Mouse (Mus musculus) neural tube, embryonic 15.5 days (tissue): Measurements from ENCODE around the gene Cdkn1b. TPM values are rescaled to one million over a fixed set of nuclear protein-coding genes. Genes with fewer than 3 reads are reported as not detected.
A peak's percentile ranks its signal among the peaks of the same experiment; 100 is the strongest.

Source experiments
- ATAC-seq: fragments of 200-750 bp; cut with Nextera tagmentation; 2 replicates; pipeline ENCODE4 v1.8.0; 2017; ENCODE audit warnings: mild to moderate bottlenecking, moderate TSS enrichment, moderate library complexity; ENCODE audit not compliant: low FRiP score
- H3K27ac ChIP-seq: fragments of 300-500 bp; sonication (generic); replicated peaks from 2 replicates; pipeline ENCODE4 v1.5.1; 2015; ENCODE audit warnings: mild to moderate bottlenecking, inconsistent platforms
- H3K27me3 ChIP-seq: fragments of 300-500 bp; sonication (generic); replicated peaks from 2 replicates; pipeline ENCODE4 v1.6.1; 2015; ENCODE audit warnings: inconsistent platforms
- H3K36me3 ChIP-seq: fragments of 300-500 bp; sonication (generic); 2 replicates; pipeline ENCODE4 v1.6.1; 2015; ENCODE audit warnings: inconsistent platforms
- H3K4me1 ChIP-seq: fragments of 300-500 bp; sonication (generic); 2 replicates; pipeline ENCODE4 v1.6.1; 2015; ENCODE audit warnings: inconsistent platforms
- H3K4me2 ChIP-seq: fragments of 300-500 bp; sonication (generic); 2 replicates; pipeline ENCODE4 v1.6.1; 2015; ENCODE audit warnings: inconsistent platforms, mild to moderate bottlenecking, moderate library complexity
- H3K4me3 ChIP-seq: fragments of 300-500 bp; sonication (generic); replicated peaks from 2 replicates; pipeline ENCODE4 v1.5.1; 2015; ENCODE audit warnings: mild to moderate bottlenecking, inconsistent platforms
- H3K9ac ChIP-seq: fragments of 300-500 bp; sonication (generic); replicated peaks from 2 replicates; pipeline ENCODE4 v1.6.1; 2015; ENCODE audit warnings: mild to moderate bottlenecking, inconsistent platforms
- H3K9me3 ChIP-seq: fragments of 300-500 bp; sonication (generic); replicated peaks from 2 replicates; pipeline ENCODE4 v1.6.1; 2016; ENCODE audit warnings: inconsistent platforms
- WGBS: fragments of 180-500 bp; shearing (Covaris S2); methylation state at CpG from one replicate; pipeline ENCODE4 v1.1.7; 2015; ENCODE audit warnings: mixed read lengths; 5-methylcytosine and 5-hydroxymethylcytosine counted together
- polyA plus RNA-seq: library from polyadenylated mRNA; unstranded; fragments of >200 nt; fragmentation: Nextera tagmentation; extraction: Ambion mirVana; gene quantifications from 2 replicates; pipeline ENCODE4 v1.2.1, GENCODE M21; 2015

Gene Cdkn1b
- polyA plus RNA-seq, 1 experiment from 2014 or later: 15.7 TPM

DNA sequence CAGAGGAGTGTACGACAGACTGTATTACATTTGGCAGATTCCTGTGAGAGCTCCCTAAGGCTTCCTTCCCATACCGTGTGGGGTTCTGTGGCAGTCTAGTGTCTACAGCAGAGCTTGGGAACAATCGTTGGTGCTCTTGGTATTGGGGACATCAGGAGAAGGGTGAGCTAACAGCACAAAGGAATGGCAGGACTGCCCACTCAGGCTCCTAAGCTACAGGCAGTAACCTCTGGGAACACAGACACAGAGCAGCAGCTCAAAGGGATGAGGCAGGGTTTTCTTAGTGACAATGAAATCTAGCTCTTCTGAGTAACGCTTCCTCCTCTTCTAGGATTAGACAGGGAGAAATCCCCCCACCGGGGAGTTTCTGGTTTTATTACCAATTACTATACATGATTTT lies 33.2 kb upstream of the Cdkn1b start:
- no peaks in the 10 kb centered on the region for H3K36me3 ChIP-seq
- peak overlapping the region; percentile 91 for H3K27ac ChIP-seq
- 9% methylated on average over 5 of the region's 5 CpGs for WGBS
- H3K4me2 ChIP-seq: peak overlapping the region; percentile 55
- H3K9ac ChIP-seq: peak overlapping the region; percentile 61
- H3K9me3 ChIP-seq: no peaks in the 10 kb centered on the region
- H3K27me3 ChIP-seq: no peaks in the 10 kb centered on the region
- H3K4me1 ChIP-seq: peaks cover 55% of the 10 kb centered on the region
- ATAC-seq: peak; percentile 58
- peak overlapping the region; percentile 52 for H3K4me3 ChIP-seq

DNA sequence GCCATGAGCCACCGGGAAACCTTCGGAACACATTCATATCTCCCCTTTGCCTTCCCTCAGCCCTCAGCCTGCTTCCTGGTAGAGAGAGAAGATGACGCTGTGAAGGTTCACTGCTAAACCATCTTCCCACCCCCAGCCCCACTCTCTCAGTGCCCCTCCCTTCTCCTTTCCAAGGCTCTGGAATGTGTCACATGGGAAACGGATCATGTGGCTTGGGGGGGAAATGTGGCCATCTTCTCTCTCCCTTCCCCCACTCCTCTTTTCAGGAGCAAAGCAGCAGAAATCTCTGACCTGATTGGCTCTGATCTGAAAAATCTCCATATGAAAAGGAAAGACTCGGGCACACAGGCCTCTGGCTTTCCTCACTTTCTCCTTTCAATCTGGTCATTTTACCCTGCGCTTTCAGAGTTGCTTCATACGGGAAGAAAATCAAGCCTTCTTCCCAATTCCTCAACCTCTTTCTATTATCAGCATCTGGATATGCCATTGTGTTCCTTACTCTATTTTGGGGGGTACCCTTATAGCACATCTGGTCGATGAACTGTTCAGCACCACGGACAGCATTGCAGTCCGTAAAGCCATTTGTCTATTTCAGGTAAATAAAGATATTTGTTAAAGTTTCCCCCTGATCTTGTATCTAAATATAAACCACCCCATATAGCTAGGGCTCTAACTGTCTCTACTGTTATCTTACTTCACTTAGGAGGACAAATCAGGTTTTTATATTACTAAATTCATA lies 32.3 kb upstream of the Cdkn1b start:
- peak overlapping the region; percentile 52 for H3K4me3 ChIP-seq
- no peaks in the 10 kb centered on the region for H3K9me3 ChIP-seq
- H3K27me3 ChIP-seq: no peaks in the 10 kb centered on the region
- peak overlapping the region; percentile 61 for H3K9ac ChIP-seq
- peak overlapping the region; percentile 55 for H3K4me2 ChIP-seq
- no peaks in the 10 kb centered on the region for H3K36me3 ChIP-seq
- peak overlapping the region; percentile 91 for H3K27ac ChIP-seq
- H3K4me1 ChIP-seq: peaks cover 51% of the 10 kb centered on the region
- peak; percentile 93 for ATAC-seq
- 1% methylated on average over 10 of the region's 10 CpGs for WGBS

DNA sequence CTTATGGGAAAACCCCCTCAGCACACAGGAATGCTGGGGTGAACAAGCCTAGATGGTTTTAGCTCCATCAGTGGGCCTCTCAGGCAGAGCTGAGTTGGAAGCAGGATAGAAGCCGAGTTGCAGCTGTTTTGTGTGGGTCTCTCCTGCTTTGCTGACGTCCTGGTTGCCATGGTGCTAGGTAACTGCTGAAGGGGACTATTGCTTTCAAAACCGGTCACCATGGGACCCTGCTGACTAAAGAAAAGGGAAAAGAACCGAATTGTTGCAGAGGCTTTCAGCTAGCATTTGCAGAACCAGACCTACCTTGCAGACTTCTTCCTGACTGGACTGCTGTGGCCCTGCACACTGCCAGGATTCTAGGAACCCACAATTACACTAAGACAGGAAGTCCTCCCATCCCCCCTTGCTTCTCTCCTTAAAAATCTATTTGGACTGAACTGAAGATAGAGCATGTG lies 31.6 kb upstream of the Cdkn1b start:
- peak; percentile 69 for ATAC-seq
- no peaks in the 10 kb centered on the region for H3K27me3 ChIP-seq
- no peaks in the 10 kb centered on the region for H3K9me3 ChIP-seq
- peak overlapping the region; percentile 91 for H3K27ac ChIP-seq
- peak overlapping the region; percentile 20; the same call in 1 of the 2 replicates for H3K9ac ChIP-seq
- H3K36me3 ChIP-seq: no peaks in the 10 kb centered on the region
- peaks cover 47% of the 10 kb centered on the region for H3K4me1 ChIP-seq
- 5% methylated on average over 4 of the region's 4 CpGs for WGBS
- H3K4me2 ChIP-seq: peak overlapping the region; percentile 55
- H3K4me3 ChIP-seq: 0 out of 2 replicates have a peak overlapping the region, but pooled peaks have one; percentile 3

- no peaks in the 10 kb centered on the region for H3K27me3 ChIP-seq
- peaks cover 35% of the 10 kb centered on the region for H3K4me1 ChIP-seq
- no peak overlapping the region for H3K4me3 ChIP-seq
- no peak overlapping the region; the same call in 1 of the 2 replicates for H3K27ac ChIP-seq
- 89% methylated on average over 1 of the region's 1 CpGs for WGBS
- H3K9me3 ChIP-seq: no peaks in the 10 kb centered on the region
- H3K9ac ChIP-seq: no peak overlapping the region
- no peaks in the 10 kb centered on the region for H3K36me3 ChIP-seq
- H3K4me2 ChIP-seq: no peak overlapping the region
- no peak for ATAC-seq
Observed at GRCm38 (mm10) chr6:134889763-134890162, 30.4 kb upstream of the Cdkn1b start.

DNA sequence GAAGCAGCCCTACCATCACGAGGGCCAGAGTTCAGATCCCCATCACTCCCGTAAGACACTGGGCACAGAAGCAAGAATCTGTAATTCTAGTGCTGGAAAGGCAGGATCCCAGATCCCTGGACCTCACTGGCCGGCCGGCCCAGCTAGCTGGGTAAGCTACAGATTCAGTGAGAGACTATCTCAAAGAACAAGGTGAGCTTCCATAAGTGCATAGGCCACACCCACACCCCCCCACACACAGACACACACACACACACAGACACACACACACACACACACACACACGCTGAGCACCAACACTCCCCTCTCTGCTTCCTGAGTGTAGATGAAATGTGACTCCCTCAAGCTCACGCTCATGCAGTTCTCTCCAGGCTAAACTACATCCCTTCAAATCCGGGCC lies 29.8 kb upstream of the Cdkn1b start:
- Histone ChIP-seq H3K27ac (no peak overlapping the region), H3K27me3 (no peaks in the 10 kb centered on the region), H3K4me2 (no peak overlapping the region), H3K4me1 (peaks cover 28% of the 10 kb centered on the region), H3K36me3 (no peaks in the 10 kb centered on the region), H3K9ac (no peak overlapping the region), H3K9me3 (no peaks in the 10 kb centered on the region), H3K4me3 (no peak overlapping the region)
- 90% methylated on average over 7 of the region's 7 CpGs for WGBS
- ATAC-seq: no peak

DNA sequence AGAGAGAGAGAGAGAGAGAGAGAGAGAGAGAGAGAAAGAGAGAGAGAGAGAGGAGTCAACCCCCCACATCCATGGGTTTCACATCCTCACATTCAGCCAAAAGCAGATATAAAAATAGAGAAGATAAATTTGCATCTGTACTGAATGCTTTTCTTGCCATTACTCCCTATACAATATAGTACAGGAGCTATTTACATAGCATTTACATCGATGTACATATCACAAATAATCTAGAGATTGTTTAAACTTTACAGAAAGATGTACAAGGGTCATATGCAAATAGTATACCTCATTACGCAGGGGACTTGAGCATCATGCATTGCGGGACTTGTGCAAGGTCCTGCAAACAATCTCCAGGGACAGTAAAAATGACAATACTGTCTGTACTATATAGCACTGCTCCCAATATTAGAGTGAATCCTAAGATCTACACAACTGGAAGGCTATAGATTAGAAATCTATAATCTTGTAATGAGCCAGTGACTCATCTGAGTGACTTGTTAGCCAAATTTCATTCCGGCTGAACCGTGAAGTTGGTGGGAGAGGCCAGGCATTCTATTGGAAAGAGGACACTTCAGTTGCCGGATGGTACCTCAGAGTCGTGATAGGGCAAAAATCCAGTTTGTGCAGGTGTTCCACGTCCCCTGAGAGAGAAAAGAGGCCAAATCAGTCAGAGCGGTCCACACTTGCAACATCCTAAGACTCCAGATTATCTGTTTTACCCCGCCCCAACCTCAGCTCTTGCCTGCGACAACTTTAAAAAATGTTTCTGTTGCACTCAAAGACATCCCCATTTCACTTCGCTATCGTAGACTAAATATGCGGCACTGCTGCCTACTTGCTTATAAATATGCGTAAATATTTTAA lies 23.4 kb upstream of the Cdkn1b start:
- H3K4me2 ChIP-seq: peak overlapping the region; percentile 85
- peaks cover 15% of the 10 kb centered on the region for H3K4me1 ChIP-seq
- H3K36me3 ChIP-seq: no peaks in the 10 kb centered on the region
- no peaks in the 10 kb centered on the region for H3K27me3 ChIP-seq
- peak overlapping the region; percentile 100; the same call in 1 of the 2 replicates for H3K27ac ChIP-seq
- WGBS: 53% methylated on average over 15 of the region's 15 CpGs
- H3K9ac ChIP-seq: 0 out of 2 replicates have a peak overlapping the region, but pooled peaks have one; percentile 92
- H3K9me3 ChIP-seq: no peaks in the 10 kb centered on the region
- no peak for ATAC-seq
- H3K4me3 ChIP-seq: peak overlapping the region; percentile 69

- under 1% methylated on average over 38 of the region's 38 CpGs for WGBS
- no peaks in the 10 kb centered on the region for H3K9me3 ChIP-seq
- peak; percentile 96 for ATAC-seq
- H3K27me3 ChIP-seq: no peaks in the 10 kb centered on the region
- peaks cover 15% of the 10 kb centered on the region for H3K4me1 ChIP-seq
- H3K4me3 ChIP-seq: peak overlapping the region; percentile 69
- peak overlapping the region; percentile 100 for H3K27ac ChIP-seq
- H3K9ac ChIP-seq: peak overlapping the region; percentile 92
- H3K4me2 ChIP-seq: peak overlapping the region; percentile 85
- no peaks in the 10 kb centered on the region for H3K36me3 ChIP-seq
Observed at GRCm38 (mm10) chr6:134897443-134898094, 22.6 kb upstream of the Cdkn1b start.

DNA sequence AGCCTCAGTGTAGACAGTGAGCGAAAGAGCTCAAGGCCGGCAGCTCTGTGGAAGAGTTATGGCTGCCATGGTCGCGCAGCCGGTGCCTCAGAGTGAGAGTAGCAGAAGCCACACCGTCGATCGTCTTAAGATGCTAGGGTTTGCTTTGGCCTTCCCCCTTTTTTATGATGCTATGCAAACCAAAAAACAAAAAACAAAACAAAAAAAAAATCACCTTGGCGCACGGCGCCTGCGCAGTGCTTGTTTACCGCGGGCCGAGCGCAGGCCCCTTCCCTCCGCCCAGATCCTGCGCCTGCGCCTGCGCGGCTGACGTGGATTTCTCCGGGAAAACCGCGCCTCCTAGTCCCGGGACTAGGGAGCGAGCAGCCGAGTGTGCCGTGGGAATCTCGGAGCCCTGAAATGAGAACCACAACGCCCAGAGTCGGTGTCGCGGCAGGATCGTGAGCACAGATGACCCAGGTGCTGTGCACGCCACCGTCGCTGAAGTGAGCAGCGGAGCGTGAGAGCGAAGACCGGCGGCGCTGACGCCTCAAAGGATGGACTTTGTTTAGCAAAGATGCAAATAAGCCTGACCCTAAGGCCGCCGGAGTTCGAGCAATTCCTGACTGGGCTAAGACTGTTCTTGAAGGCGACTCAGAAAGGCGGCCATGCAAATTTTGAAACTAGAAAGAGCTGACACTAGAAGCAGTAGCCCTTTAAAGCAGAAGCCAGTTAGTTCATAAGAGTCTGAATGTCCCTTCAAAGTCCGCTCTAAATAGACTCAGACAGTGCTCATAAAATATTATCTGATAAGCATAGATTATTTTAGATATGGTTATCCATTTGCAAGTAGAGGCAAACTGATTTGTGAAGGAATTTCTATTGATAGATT lies 21.9 kb upstream of the Cdkn1b start, which contains the start of gene Gpr19:
Gene Gpr19, minus strand, starts transcription at position 484 of the 871 bp plus-strand sequence.
- H3K4me2 ChIP-seq: peak within 1 kb of the TSS; percentile 85
- peak within 1 kb of the TSS; percentile 92 for H3K9ac ChIP-seq
- peaks cover 15% of the 10 kb centered on the region for H3K4me1 ChIP-seq
- H3K27ac ChIP-seq: peak within 1 kb of the TSS; percentile 100
- no peaks in the 10 kb centered on the region for H3K9me3 ChIP-seq
- ATAC-seq: peak; percentile 96
- WGBS: under 1% methylated on average over 51 of the region's 51 CpGs
- peak within 1 kb of the TSS; percentile 69 for H3K4me3 ChIP-seq
- H3K27me3 ChIP-seq: no peaks in the 10 kb centered on the region
- no peaks in the 10 kb centered on the region for H3K36me3 ChIP-seq

DNA sequence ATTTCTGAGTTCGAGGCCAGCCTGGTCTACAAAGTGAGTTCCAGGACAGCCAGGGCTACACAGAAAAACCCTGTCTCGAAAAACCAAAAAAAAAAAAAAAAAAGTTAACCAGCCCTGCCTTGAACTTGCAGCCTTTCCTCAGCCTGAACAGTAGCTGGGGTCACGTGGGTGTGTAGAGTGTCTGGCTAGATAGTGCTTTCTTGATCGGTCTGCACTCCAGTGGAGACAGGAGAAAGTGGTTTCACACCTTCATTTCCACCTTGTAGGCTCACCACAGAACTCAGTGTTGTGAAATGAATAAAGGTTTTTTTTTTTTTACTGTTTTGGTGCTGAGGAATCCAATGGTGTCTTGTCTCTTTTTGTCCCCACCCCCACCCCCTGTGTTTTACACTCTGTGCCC lies 16.8 kb upstream of the Cdkn1b start:
- H3K4me2 ChIP-seq: no peak overlapping the region
- no peaks in the 10 kb centered on the region for H3K36me3 ChIP-seq
- no peaks in the 10 kb centered on the region for H3K27me3 ChIP-seq
- WGBS: 94% methylated on average over 4 of the region's 4 CpGs
- no peak overlapping the region for H3K27ac ChIP-seq
- H3K4me1 ChIP-seq: peaks cover 8% of the 10 kb centered on the region
- no peak for ATAC-seq
- no peaks in the 10 kb centered on the region for H3K9me3 ChIP-seq
- no peak overlapping the region for H3K4me3 ChIP-seq
- no peak overlapping the region for H3K9ac ChIP-seq

DNA sequence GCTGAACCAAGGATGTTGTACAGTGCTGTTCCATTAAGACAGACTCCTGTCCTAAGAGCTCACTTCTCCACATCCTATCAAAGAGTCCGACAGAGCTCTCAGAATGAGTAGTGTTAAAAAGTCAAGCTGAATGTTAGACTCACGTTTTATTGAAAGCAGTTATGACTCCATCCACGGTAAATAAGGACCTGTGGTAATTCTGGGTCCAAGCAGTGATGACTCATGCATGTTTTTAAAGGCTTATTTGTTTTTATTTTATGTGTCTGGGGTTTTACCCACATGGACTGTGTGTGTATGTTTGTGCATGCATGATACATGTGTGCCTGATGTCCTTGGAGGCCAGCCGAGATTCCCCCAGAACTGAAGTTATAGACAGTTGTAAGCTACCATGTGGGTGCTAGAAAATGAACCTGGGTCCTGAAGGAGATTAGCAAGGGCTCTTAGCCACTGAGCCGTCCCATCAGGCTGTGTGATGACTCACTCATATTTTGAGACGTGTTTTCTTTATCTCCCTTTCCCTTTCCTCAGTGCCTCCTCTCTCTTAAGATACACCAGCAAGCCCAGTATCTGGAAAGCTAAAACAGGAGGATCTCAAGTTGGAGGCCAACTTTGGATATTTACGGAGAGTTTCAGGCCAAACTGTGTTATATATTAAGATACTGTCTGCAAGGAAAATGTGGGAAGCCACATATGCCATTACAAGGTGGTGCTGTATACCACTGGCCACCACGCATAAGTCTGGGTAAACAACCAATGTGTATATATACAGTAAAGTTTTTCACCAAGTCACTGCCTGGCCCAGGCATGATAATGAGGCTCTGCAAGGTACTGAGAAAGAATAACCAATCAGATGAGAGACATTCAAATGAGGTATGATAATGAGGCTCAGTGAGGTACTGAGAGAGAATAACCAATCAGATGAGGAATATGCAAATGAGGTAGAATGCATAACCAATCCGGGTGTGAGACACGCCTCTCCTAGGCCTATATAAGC lies 16.0 kb upstream of the Cdkn1b start:
- Histone ChIP-seq H3K9ac (no peak overlapping the region), H3K27ac (no peak overlapping the region), H3K4me3 (no peak overlapping the region), H3K27me3 (no peaks in the 10 kb centered on the region), H3K9me3 (no peaks in the 10 kb centered on the region), H3K36me3 (no peaks in the 10 kb centered on the region), H3K4me2 (no peak overlapping the region), H3K4me1 (peaks cover 5% of the 10 kb centered on the region)
- 96% methylated on average over 10 of the region's 10 CpGs for WGBS
- ATAC-seq: no peak
